Mouse (Mus musculus) adrenal gland, postnatal 36 days (tissue): ENCODE data around the gene Frzb. TPM values are rescaled to one million over a fixed set of nuclear protein-coding genes. Genes with fewer than 3 reads are reported as not detected.

ENCODE experiments used
- DNase-seq, 2 experiments: peaks; one replicate each; pipeline ENCODE4 v3.0.0; 2021; ENCODE audit warnings: mixed read lengths in 1 of 2
- total RNA-seq, 2 experiments: library from RNA; stranded (reverse); gene quantifications; 2 replicates each; pipeline ENCODE4 v1.2.3; 2021

The Frzb gene
- total RNA-seq, 2 experiments from 2014 or later = 5.2 to 304 TPM

GRCm38 (mm10) chr2:80430357-80431053, 16.9 kb downstream of the Frzb start:
- no peak for DNase-seq

GRCm38 (mm10) chr2:80423116-80423515, 24.3 kb downstream of the Frzb start:
- no peak for DNase-seq

DNA sequence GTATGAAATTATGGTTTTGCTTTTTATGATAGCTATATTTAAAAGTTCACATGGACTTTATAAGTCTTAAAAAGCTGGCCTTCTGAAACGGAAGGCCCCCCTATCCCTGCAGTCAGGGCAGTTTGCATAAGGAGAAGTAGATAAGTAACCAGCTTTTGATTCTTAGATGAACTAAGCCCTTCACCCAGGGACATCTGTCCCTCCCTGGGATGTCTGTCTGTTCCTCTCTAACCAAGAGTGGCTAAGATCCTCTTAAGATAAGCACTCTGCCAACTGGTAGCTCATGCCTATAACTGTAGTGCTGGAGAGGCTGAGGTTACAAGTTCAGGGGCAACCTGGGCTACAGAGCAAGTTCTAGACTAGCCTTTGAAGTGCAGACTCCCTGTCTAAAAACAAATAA, 25.4 kb downstream of the Frzb start:
- DNase-seq = no peak

DNA sequence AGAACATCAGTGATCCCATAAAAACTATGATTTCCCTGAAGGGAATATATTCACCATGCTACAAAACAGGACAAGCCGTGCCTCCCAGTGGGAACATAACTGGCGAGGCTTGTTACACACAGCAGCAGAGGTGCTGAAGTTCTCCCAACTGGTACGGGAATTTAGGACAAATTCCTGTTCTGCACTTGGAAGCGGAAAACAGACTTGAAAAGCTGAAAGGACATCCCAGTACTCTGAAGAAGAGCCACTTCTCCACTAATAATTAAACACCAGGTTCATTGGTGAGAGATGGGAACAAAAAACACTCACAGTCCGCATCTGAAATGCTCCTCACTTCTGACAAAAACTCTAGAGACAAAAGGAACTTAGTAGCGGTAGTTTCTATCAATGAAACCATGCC, 31.1 kb downstream of the Frzb start:
- no peak for DNase-seq

DNA sequence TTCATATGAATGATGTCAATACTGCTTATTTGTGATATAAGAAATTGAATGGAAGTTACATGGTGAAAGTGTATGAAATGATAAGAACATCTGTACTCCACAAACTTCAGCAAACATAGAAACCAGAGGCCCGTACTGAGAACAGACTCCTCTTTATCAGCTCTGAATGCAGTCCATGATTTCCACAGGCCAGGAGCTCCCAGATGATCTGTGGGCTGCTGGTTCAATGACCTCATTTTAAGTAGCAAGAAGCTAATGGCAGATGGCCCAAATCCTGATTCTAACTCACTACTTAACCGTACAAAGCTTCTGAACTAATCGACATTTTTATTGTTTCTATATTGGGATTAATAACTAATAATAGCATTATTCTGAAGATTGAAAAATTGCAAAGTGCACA, 33.0 kb downstream of the Frzb start:
- no peak for DNase-seq

GRCm38 (mm10) chr2:80413124-80413523, 34.3 kb downstream of the Frzb start:
- no peak for DNase-seq

- no peak for DNase-seq
Observed at GRCm38 (mm10) chr2:80409893-80410574, 37.4 kb downstream of the Frzb start.

DNA sequence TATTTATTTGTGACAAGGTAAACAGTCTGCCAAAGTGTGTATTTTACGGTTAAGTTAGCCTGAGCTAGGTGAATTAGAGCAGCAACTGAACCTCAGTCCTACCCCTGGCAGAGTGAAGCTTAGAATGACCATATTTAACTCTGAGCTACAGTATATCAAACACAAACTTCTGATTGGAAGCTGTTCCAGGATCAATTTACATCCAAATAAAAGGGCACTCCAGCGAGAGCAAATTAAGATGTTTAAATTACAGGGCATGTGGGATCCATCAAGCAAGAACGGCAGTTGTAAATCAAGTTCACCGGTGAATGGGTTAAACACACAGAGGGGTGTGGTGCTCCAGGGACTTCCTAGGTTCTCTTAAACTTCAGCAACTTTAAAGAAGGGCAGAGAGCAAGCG, 42.7 kb downstream of the Frzb start:
- no peak for DNase-seq

GRCm38 (mm10) chr2:80398595-80399099, 48.8 kb downstream of the Frzb start:
- DNase-seq = no peak

DNA sequence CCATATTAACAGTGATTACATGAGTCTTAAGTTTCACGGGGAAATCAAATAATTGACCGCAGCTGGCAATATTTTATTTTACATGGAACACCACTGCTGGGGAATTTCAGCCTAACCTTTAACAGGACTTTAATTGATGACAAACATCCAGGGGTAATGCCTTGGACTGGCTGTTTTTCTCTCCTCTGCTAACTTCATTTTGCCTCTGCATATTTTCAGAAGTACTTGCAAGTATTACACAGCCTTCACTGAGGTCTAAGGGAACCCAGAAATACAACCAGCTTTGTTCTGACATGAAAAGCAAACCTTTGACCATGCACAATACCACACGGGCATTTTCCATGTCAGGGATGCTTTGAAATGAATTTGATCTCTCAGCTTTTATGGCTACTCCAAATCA, 50.6 kb downstream of the Frzb start:
- no peak for DNase-seq

DNA sequence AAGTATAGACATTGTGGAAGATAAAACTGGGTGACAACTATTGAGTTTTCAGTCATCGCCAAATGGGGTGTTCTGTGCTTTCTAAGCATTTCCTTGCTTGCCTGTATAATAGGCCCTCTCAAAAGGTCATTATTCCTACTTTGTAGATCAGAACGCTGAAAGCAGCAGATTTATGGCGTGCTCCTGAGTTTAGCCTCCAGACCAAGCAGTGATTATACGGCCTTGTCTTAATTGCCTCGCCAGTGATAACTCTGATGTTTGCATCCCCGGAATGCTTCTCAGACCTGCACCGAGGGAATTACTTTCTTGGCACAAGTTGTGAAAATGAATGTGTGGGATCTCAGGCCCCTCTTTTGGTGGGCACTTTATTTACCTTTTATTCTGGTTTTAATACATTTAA, 51.4 kb downstream of the Frzb start:
- no peak for DNase-seq

DNA sequence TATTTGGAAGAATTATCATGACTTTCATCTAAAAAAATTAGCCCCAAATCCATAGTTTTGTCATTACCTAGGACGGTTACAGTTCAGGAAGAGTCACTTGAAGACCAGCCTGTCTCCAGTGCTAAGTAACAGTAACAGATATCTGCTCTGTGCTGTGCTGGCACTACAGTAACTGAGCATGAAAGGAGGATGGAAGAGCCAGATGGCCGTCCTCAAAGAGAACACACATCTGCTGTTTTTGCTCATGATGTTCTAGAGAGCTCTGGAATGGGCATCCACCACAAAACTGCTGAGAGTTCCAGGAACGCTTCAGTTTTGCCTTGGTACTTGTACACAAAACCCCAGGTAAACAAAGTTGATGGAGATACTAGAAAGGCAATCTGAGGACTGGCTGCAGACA, 59.1 kb downstream of the Frzb start:
- DNase-seq = no peak

DNA sequence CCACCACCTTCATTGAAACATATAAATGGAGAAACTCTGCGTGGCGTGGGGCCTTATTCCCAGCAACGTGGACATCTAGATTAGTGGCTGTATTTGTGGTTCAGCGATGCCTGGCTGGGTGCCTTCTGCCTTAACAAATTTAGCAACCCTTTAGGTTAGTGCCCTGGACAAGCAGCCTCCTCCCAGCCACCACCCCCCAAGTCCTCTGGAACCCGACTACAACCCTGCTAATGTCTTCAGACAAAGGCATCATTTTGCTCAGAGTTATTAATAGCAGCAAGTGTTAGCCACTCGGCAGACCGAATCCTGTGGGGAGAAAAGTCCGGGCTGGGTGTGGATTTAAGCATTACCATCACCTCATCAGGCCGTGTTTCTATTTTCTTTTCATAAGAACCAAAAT, 59.8 kb downstream of the Frzb start:
- no peak for DNase-seq

DNA sequence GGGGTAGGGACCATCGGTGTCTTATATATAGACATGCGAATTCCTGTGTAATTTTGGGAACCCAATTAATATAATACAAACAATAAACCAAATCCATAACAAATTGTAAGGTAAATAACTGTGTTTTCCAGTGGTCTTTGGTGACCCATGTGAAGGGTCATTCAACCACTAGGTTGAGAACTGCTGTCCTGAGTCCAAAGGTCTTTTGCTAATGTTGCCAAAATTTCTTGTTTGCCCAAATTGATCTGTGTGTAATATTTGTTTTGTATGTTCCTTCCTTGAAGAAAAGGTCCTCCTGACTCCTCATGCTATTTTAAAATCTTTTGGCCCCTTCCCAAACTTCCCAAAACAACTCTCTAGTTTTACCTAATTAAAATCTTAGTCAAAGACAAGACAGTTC, 61.2 kb downstream of the Frzb start:
- no peak for DNase-seq

DNA sequence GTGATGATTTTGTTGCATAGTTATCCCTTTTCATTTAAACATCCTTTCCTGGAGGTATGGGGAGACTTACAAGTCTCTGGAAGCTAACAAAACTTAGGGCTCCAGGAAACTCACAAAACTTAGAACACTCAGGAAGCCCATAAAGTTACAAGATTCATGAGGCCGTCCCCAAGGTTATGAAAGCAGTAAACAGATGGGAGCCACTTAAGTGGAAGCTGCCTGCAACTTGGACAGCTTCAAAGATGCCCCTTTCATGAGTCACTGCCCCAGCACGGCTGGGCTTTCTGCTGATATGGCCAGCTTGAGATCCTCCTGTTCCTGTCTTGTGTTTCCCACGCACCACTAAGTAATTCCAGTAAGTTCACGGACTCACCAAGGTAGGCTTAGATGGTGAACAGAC, 63.0 kb downstream of the Frzb start:
- peak; percentile 30 to 32 for DNase-seq

DNA sequence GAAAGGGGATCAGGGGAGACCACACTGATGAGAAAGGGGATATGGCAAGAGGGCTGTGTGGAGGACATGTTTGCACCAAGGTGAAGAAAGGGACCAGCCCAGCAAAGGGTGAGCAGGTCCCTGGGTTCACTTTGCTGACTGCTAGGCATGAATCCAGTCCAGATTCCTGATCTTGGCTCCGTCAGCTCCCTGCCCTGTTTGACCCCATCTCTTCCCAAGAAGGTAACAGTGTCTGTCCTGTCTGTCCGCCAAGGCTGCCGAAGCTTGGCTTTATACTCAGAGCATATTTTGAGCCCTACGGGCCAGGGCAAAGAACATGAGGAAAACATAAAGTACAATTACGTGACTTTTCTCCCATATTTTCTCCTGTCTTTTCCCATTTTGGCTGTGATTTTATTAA, 67.6 kb downstream of the Frzb start:
- no peak for DNase-seq

DNA sequence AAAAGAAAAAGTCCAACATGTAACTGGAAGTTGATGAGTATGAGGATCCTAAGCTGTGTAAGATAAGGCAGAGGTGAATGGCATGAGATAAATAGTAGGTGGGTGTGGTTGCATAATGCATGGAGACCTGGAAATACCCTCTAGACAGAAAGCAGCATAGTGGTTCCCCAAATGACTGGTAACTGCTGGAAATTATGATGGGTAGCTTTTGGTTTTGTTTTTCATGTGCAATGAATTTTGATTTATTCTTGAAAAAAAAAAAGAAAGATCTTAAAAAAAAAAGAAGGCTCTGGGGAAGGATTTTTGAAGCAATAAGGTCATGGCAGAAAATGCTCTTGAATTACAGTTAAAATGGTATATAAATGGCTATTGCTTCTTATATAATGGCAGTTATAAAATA, 72.5 kb downstream of the Frzb start:
- DNase-seq = no peak

- no peak for DNase-seq
Observed at GRCm38 (mm10) chr2:80371458-80371857, 76.0 kb downstream of the Frzb start.

Other genes starting within 250 kb of the Frzb start
- not detected for gene Prdx6b, start 155.2 kb downstream of the Frzb start, total RNA-seq
- 10 to 100 TPM; 52.2 to 54.8 TPM for gene Dnajc10, start 132.2 kb downstream of the Frzb start, total RNA-seq
- gene Nckap1, start 133.8 kb upstream of the Frzb start, total RNA-seq = 100 to 1,000 TPM; 144 to 180 TPM
- gene Dusp19, start 169.4 kb upstream of the Frzb start, total RNA-seq = 10 to 100 TPM; 13.3 to 19.8 TPM
- 10 to 100 TPM; 24.3 to 27.1 TPM for gene Nup35, start 169.6 kb upstream of the Frzb start, total RNA-seq